Mouse (Mus musculus): ENCODE measurements around the gene Pard3b.
"Not testable (repeated sequence)": the region's sequence is repeated elsewhere in the genome, so short reads cannot be mapped to it uniquely, and the experiment has no call there.

Pard3b gene

DNA sequence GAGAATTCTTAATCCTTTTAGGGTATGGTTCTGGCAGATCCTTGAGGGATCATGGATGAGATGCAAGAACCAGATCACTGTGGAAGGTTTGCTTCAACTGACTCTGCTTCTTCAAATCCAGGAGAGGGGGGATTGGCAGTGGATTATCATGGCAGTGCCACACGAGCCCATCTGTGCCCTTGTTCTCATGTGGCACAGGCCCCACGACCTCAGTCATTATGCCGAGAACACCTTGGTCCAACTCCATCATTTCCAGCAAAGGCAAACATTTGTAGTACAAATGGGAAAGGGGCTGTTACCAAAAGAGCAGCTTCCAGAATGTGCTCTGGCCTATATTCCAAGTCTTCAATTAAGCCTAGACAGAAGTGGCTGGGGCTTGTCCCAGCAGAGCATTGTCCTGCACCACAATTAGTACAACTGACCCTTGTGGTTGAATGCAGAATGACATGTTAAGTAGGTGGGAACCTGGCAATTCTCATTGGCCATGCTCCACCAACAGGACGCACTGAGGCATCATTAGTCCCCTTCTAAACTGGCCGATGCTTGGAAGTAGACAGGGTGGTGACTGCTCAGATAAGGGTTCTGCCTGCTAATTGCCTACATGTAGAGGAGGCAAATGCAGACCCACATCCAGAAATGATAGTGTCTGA, 959.3 kb downstream of the Pard3b start:
- DNase-seq, result no peak

DNA sequence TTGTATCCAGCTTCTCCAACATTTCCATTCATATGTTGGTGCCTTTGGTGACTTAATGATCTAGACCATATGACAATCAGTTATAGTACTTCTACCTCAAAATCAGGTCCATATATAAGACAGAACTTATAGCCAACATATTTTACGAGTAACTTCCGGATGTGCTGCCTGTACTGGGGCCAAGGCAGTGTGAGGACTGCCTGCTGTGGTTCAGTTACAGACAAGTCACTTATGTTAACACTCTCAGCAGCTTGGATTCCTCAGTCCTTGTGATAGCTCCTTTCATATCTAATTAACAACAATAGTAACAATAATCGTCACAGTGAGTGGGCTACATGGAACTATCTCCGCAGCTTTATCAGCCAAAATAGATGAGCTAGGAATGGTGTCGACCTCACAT, 959.9 kb downstream of the Pard3b start:
- DNase-seq, result no peak

DNA sequence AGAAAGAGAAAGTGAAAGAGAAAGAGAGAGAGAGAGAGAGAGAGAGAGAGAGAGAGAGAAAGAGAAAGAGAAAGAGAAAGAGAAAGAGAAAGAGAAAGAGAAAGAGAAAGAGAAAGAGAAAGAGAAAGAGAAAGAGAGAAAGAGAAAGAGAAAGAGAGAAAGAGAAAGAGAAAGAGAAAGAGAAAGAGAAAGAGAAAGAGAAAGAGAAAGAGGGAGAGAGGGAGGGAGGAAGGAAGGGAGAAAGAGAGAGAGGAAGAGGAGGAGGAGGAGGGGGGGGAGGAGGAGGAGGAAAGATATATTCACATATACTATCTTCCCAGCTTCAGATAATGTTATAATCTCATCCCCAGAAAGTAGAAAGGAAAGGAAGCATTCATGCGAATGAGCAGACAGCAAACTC, 966.0 kb downstream of the Pard3b start:
- not testable (repeated sequence) for DNase-seq

DNA sequence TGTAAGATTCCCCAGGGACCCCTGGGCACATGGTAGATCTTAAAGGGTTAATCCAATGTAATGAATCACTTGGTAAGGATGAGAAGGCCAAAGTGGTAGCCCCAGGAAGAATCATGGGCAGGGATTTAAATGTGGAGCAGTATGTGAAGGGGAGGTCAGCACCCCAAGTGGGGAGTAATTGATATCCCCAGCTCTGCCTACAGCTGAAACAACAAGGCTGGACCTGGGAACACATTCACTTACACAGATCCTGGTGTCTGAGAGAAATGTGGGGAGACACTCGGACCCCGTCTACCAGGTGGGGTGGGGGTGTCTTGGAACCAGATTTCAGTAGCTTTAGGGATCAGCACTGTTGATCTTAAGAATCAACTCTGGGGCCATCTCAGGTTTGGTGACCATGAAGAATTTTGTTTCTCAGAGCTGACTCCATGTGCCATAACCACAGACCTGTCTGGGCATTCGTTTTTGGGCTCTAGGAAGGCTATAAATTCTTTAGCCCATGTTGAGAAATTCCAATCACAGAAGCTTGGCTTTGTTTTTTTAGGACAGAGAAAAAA, 979.6 kb downstream of the Pard3b start:
- DNase-seq, result no peak

DNA sequence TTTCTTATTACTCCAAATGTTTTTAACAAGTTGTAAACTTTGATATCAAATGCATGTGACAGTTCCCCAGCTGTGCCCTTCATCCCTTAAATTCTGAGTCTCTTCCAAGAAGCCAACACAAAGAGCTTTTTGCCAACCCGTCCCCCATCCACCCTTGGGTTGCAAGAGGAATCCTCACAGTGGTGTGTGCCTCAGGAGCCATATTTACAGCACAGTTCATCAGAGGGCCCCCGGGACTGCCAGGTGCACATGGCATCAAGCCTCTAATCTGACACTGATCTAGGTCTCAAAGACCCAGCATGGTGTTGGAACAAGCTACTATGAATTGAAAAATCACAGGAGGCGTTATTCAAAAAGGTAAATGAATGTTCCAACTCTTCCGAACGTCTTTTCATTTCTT, 980.8 kb downstream of the Pard3b start:
- DNase-seq, result no peak

DNA sequence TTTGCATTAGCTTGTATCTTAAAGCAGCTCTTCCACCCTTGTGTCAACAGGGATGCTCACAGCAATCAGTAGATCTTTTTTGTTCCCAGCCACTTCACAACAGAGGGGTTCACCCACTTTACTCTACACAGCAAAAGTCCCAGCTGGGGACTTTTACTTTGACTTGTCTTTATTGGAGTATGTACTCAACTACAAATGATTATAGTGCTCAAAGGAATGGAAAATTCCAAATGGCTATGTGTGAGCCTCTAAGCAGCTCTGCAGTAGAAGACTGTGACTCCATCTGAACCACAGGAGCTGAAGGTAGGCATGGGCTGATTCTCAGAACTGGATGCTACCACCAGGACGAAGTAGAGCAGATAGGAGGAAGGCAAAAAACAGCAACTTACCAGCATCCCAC, 983.8 kb downstream of the Pard3b start:
- no peak for DNase-seq

DNA sequence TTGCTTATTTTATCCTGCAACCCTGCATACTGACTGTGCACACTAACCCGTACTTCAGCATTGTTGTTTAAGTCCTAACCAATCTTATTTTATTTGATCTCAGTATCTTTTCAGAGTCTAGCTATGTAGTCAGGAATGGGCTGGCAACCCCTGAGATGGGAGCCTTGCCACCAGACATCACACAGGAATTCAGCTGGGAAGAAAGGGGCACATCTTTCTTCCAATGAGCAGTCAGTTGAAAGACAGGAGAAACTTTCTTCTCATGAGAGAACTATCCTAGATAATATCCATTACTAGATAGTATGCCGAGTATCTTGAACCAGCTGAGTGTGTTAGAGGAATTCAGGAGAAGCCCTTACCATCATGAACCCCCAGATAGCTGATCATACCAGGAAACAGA, 985.5 kb downstream of the Pard3b start:
- no peak for DNase-seq

DNA sequence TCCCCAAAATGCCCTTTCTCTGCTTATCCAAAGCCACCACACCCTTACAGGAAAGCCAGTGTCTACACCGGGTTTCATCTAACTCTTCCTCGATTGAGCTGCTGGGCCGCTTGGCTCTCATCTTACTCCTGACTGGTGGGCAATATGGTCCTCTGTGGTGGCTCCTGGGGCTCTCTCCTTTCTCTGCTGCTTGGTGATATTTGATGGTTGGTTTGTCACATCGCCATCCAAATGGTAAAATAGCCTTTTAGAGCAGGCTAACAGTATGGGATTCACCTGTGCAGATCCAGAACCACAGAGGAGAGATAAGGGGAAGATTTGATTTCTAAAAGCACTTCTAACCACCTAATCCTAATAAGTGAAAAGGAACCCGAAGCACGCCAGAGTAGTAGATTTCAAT, 986.2 kb downstream of the Pard3b start:
- DNase-seq, result no peak

DNA sequence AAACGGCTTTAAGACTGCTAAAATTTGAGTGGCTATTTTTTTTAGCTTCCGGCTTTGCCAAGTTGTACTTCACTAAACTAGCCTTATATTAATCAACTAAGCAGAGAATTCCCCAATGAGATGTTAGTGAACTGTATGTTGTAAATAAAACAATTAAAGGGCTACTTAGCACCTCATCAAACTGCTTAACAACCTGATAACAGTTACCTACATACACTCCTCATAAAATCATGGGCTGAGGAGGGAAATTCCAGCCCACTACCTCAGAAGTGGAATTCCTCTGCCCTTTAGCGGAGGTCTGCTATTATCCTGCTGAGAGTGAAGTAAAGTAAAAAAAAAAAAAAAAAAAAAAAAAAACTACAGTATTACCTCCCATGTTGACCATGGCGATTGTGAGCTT, 986.7 kb downstream of the Pard3b start:
- DNase-seq, result no peak

DNA sequence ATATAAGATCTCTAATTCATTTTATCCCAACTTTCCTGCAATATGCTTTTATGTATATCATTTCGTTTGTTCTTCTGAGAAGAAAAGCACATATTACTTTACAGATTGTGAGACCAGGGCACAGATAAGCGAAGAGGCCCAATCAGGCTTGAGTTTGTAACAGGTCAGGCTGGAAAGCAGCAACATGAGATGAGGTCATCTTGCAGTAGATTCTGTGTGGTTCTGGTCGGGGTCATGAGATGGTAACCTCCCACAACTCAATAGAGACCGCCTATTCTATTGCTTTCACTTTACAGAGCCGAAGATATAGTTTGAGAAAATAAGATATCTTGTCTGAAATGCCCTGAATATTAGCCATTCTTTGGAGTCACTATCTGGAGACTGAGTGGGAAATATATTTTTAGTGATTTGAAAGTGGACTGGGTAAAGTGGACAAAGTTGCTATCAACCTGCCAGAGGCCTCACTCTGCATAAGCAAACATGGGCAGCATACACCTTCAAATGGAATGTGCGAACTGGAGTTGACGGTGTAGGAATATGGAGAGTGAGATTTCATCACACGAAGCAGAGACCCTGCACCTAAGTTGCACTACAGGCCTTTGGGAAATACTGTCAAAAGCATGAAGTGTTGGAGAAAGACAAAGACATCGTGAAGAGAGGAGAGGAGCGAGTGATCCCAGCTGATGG, 987.3 kb downstream of the Pard3b start:
- no peak for DNase-seq

DNA sequence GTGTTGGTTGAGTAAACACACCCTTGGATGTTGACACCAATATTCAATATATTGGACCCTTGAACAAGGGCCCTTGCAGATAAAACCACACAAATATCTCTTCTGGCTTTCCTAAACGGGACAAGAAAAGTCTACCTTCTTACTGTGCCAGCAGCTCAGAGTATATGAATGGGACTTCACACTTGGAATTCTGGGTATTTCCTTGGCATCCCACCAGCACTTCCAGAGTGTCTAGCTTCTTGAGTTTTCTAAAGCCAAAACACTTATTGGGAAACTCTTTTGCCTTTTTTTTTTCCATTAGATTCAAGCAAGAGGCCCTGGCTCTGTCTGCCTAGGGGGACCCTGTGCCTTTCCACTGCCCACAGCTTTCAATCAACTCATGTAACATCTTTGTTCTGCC, 991.3 kb downstream of the Pard3b start:
- no peak for DNase-seq

DNA sequence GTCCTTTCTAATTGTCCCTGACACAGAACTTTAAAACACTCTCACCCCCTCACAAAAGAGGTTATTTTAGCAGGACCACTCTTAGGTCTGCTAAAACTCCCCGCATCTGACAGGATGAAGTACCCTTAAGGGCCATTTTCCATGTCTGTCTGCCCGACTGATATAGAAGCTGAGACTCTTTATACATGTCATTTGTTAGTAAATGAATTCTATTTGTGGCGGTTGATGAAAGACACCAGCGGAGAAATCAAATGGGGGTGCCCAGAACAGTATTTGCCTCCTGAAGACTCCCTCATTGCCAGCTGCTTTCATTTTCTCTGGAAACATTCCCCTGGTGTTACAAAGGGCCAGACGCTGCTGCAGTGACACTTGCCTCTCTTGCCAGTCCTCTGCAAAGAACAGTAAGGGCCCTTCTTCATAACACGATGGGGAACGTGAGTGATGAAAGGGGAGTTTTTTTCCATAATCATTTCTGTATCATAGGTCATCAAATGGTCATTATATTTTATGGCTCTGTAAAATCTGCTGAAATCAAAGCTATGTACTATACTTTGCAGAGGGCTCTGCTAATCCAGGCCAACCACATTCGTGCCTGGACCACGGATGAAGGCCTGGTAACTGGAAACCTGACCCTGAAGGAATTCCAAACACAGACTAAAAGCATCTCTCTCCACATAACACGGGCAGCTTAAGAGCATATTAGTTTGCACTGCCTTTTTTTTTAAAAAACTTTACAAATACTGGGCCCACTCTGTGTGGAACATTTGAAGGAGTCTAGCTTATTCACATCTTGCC, 993.1 kb downstream of the Pard3b start:
- no peak for DNase-seq

DNA sequence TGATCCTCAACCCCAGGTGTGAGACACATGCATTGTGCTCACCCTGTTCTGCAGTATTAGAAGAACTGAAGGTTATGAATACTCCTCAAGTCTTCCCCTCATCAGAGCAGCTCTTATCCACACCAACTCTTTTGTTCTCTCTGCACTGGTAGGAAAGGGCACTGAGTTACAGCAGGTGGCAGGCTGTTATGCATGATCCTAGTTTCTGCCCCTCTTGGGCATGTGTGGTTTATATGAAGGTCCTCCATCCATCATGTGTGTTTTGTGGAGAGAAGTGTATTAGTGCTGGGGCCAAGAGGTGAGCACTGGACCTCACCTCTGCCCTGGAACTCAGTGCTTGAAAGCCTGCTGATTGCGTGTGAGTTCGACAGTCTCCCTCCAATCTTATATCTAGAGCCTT, 994.3 kb downstream of the Pard3b start:
- DNase-seq, result no peak

DNA sequence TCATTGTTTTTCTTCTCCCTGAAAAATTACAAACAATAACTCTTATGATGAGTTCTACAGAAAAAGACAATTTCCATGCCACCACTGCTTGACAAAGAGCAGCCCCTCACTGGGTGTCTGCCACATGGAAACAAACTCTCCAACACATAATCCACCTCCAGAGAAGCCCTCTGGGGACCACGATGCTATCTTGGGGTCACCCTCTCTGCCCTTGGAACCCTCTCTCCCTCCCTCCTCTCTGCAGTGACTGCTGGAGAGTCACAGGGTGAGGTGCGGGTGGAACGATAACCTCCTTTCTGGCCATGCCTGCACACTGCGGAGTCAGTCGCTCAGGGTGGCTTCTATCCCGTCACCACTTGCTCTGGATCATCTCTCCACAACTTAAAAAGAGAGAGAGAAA, 996.6 kb downstream of the Pard3b start:
- no peak for DNase-seq

DNA sequence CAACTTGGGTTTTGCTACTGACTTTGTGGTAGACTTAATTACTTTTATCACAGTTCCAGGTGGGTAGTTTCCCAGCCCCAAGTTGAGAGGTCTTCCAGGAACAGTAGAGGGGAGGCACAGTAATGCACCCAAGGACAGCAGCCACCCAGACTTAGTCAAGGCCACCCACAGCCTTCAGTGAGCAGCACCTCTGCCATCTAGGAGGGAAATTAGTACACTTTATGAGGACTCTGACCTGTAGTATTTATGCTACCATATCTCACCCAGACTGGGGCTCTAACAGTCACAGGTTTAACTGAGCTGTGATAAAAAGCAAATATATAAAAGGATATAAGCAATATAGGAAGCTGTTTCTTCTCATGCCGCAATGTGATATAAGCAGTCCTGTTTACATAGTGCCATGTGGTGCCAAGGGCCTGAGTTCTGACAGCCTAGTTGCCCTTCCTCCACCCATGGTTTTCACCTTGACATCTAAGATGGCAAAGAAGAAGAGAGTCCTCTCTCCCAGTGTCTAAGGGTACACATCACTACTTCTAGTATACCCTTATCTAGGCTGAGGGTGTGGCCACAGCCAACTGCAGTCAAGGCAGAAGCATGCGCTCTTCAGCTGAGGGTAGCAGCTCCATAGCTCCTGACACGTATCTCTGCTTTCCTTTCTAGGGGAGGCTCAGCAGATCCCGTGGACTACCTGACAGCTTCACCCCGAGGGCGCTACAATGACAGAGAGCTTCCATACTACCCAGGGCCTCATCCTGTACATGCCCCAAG, 998.5 kb downstream of the Pard3b start:
- no peak for DNase-seq

DNA sequence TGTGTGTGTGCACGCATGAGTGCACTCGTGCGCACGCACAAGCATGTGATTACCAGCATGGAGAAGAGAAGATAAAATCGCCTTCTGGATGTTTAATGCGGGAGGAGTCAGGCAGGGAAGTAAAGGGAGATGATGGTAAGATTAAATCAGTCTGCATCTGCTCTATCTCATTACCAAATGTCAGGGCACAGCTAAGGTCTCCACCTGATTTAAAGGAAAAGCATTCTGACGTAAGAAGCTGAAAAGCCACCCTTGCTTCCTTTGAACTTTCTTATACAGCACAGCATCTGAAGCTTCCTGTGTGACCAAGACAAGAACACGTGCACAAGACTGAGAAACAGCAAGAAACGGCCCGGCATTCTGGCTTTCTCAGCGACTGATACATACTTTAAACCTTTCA, 1000.4 kb downstream of the Pard3b start:
- no peak for DNase-seq

DNA sequence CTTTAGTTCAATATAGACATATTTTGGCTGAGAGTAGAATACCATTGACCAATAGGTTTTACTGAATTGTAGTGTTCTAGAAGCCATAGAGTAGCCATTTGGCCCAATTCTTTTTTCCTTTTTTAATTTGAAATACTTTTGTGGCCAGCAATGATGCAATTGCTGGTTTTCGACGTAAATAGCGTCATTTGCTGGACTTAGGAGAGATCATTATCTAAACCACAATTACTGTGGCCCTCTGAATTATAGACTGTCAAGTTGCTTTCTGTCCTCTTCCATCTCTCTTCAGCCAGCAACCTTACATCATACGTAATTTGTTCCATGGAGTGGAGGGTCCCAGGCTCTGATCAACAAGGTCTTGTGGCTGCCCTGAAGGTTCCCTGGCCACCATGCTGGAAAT, 1000.8 kb downstream of the Pard3b start:
- no peak for DNase-seq

DNA sequence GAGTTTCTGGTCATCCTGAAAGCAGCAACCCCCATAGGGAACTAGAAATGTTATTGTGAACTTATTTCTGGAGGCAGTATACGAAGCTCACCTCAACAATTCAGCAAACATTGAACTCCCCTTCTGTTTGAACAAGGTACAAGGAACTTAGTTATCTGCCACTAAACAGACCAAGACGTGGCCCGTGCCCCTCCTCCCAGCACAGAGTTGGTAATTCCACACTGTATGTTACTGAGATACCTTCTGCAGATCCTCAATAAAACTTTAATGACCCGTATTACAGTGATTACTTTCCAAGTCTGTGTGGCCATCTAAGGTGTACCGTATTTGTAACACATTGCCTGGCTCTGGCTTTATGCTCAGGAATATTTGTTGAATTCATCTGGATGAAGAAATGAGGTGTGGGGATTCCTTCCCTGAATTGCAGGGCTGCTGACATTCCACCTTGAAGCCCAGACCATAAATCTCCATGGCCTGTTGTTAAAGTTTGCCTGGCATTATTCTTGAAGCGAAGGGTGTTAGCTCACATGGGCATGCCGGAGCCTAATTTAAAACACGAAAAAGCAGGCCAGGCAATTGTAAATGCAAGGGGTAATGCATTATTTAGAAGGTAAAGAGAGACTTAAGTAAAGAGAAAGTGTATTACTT, 1006.1 kb downstream of the Pard3b start:
- no peak for DNase-seq

DNA sequence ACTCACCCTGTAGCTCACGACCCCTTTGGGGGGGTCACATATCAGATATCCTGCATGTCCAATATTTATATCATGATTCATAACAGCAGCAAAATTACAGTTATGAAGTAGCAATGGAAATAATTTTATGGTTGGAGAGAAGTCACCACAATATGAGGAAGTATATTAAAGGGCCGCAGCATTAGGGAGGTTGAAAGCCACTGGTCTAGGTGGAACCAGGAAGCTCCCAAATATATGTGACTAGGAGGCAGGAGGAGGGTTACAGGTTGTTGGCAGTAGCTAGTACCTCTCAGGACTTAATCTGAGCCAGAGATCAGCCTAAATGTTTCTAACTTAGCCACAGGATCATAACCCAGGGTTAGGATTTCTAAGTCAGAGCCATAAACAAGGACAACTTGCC, 1008.2 kb downstream of the Pard3b start:
- no peak for DNase-seq

DNA sequence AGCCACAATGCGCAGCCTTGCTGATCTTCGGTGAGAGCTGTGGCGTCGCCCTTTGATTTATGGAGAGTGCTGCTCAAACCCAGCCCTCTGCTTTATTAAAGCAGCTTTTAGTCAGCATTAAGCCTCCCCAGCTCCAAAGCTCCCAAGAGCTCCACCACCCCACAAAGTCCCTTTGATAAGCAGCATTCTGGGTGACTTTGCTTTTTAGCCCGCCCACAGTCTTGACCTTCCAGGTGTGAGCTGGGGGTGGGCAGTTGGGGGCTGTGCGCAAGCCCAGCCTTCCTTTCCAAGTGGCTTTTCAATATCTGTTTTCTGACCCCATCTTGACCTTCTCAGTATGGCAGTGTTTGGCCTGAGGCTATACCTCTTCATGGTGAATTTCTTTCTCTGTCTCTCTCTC, 1009.5 kb downstream of the Pard3b start:
- DNase-seq, result no peak

DNA sequence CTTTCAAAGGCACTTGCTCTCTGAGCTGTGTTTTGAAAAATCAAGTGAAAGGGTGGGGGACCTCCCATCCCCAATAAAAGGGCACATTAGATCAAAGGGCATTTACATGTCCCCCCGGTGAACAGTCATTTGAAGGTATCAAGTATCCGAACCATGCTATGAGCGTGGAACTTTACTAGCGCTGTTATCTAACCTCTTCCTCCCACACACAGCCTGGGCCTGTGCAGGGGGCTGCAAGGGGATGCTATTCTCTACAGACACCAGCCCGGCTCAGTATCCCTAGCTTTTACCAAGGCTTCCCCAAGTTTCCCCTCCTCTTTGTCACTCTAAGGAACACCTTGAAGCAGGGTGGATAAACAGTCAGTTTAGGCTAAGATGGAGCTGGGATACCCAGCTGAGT, 1010.0 kb downstream of the Pard3b start:
- no peak for DNase-seq

DNA sequence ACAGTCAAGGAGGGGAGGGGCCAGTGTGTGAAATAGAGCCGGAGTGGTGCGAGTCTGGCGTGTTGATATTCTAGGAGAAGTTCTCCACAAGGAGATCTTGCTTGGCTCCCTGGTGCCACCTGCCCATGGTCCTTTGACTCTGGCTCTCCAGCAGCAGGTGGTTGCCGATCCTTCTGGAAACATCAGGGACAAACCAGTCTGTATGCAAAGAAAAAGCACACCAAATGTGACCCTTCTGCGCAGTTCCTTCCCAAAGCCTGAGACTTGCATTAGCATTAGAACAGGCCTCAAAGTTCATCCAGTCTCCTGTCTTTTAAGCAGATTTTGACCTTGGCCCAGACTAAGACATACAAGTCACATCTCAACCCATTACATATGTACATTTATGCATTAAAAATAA, 1011.9 kb downstream of the Pard3b start:
- DNase-seq, result no peak

DNA sequence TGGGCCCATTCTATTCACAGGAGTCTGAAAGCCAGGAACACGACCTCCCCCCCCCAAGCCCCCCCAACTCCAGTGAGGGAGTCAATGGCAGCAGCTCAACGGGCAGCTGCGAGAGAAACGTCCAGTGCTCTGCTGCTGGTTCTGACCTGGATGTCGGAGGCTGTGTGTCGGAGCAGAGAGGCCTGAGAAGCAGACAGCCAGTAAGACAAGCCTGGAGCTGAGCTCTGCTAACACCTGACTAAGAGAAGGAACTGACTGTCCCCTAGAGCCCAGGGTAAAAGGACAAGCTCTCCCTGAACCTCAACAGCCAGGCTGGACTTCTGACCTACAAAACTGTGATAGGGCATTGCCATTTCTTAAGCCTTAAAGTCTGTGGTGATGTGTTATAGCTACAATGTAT, 1015.8 kb downstream of the Pard3b start:
- no peak for DNase-seq

All from kidney, adult 11 months (tissue).